Mouse (Mus musculus): ENCODE results near the gene Ntn5. TPM values are rescaled to one million over a fixed set of nuclear protein-coding genes. Genes with fewer than 3 reads are reported as not detected.

Gene Ntn5
- polyA plus RNA-seq (2012; rRNA removed): 5.1 and 17.7 TPM in 2 replicates

GRCm38 (mm10) chr7:45683396-45684050 lies at the start of gene Ntn5:
Ntn5 (plus strand) TSS chr7:45684022.

DNA sequence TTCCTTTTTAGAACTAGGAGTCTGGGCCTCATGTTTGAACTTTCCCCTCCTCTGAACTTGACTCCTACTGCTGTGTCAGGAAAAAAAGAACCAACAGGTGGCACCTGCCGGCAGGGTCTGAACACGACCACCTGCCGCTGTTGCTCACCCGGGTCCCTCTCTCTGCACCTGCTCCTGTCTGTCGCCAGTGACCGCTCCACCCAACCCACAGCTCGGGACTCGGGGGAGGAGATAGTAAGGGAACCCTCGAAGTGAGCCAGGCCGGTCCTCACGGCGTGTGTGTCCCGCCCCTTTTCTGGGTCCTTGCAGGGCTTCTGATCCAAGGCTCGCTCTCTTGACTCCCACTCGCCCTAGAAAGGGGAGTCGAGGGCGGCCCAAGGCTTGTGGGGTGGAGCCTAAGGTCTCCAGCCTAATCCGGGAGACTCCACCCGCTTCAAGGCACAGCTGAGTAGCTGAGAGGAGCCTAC lies 44.2 kb upstream of the Ntn5 start, which contains the start of gene Mamstr:
Mamstr (plus strand) TSS at position 417 of the 467 bp plus-strand sequence.

GRCm38 (mm10) chr7:45666161-45666560 lies 17.7 kb upstream of the Ntn5 start, which contains the start of gene Fut2:
Fut2 (minus strand) TSS chr7:45666394.

DNA sequence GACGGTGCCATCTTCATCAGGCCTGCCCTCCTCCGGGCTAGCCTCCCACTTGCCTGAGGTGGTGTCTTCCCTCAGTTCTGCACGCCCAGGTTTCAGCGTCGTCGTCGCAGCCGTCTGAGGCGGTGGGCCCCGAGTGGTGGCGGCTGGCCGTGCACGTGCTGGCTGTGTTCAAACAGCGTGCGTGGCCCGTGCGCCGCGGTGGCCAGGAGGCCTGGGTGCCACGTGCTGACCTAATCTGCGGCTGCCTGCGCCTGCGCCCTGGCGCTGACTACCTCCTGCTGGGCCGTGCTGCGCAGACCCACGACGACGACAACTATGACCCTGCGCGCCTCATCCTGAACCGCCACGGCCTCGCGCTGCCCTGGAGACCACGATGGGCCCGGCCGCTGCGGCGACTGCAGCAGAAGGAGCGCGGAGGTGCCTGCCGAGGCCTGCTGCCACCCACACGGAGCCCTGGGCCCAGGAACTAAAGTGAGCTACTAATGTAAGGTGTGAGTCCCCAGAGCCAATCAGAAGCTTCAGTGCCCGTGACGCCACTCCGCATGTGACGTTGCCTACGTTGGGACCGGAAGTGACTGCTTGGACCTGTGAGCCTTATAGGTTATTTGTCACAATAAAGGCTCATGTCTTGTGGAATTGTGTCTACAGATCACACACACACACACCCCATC lies 10.2 kb downstream of the Ntn5 start, which contains the start of gene Sec1:
Sec1 (minus strand) TSS at position 482 of the 671 bp plus-strand sequence.

DNA sequence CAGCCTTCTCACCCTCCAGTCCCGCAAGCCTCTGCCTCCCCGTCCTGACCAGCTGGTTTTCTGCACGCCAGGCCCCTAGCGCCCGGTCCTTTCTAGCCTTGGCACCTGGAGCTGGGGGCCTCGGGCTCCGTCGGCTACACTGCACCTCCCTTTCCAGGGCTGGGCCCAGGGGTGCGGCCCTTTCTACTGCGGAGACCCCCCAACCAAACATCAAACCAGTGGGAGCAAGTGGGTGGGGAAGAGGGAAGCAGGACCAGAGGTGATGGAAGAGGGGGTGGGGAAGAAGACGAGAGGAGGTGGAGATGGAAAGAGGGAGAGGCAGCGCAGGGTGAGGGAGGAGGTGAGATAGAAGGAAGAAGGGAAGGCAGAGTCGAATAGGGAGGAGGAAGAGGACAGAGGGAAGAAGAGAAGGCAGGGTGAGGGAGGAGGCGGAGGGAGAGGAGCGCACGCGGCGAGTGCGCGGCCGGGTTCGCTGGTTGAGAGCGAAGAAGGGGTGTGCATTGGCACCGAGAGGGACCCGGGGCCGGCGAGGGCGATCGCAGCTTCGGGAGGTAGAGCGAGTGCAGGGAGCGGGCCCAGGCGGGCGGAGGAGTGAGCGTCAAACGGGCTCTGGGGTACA lies 15.8 kb downstream of the Ntn5 start, which contains the start of gene Car11:
Car11 (plus strand) TSS at position 321 of the 619 bp plus-strand sequence.

DNA sequence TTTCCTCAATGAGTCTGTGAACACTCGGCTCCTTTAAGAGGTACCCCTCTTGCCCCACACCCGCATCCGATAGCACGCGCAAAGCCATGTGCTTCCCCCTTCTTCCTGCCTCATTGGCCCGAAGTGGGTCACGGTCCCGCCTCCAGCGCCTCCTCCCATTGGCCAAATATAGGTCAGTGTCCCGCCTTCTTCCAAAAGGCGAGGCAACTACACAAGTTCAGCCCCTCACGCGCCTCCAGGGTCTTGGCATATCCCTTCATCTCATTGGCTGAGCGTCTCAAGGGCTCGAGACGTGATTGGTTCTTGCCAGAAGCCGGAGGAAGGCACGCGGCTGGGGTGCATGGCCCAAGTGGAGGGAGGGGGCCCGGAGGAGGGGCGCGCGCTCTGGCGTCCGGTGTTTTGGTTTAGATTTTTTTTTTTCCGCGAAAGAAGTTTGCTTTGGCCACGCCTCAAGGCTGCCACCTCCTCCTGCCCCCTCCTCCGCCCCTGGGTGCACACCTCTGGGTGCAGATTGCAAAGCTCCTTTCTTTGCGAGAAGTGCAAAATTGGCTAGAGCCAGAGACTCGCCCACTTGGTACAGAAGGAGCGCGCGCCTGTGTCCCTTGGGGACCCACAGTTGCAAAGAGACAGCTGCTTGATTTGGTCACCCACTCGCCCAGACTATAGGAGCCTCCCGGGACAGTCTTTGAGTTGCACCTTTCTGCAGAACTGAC lies 21.1 kb downstream of the Ntn5 start, which contains the start of gene Dbp:
Dbp (plus strand) TSS at position 359 of the 713 bp plus-strand sequence.

GRCm38 (mm10) chr7:45715090-45715708 lies 31.4 kb downstream of the Ntn5 start, which contains the start of gene Rpl18:
Rpl18 (plus strand) TSS chr7:45715457.

DNA sequence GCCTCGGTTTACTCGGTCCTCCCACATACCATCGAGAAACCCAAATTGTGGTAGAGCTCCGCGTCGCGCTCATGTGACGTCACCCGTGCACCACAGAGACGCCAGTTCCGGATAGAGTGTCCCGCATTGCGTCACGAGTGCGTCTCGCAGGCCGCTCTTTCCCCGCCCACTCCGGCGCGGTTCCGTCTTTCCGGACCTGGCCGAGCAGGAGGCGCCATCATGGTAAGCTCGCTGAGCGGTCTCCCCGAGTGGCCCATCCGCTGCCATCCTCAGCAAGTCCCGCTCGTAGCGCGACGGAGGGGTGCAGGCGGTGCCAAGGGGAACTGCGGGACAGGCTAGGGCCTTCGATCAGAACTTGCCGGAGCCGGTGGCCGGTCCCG lies 34.1 kb downstream of the Ntn5 start, which contains the start of gene Sphk2:
Sphk2 (minus strand) TSS at position 85 of the 380 bp plus-strand sequence.

GRCm38 (mm10) chr7:45720413-45721233 lies 36.8 kb downstream of the Ntn5 start, which contains the start of gene Fam83e:
Fam83e (plus strand) TSS chr7:45721212.

DNA sequence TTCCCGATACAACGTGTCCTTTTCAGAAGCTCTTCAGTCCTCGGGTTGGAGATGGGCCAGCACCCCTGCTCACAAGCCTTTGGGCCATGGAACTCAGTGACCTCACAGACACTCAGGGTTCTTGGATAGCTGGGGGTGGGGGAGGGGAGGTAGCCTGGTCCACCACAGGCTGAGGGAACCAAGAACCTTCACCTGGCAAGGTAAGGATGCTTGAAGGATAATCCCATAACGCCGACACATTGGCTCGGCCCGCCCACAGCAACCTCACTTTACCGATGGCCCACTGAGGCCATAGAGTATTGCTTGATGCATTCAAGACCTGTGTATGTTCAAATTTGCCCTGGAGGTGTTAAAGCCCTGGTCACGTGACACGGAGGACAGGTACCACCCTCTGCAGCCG lies 41.9 kb downstream of the Ntn5 start, which contains the start of gene Spaca4:
Spaca4 (minus strand) TSS at position 101 of the 400 bp plus-strand sequence.

Other genes starting within 250 kb of the Ntn5 start
- 33.2 and 35.8 TPM in 2 replicates for gene Gys1, start 249.2 kb upstream of the Ntn5 start, polyA plus RNA-seq (2012; rRNA removed)
- 65.6 and 70.4 TPM in 2 replicates for gene Ruvbl2, start 245.9 kb upstream of the Ntn5 start, polyA plus RNA-seq (2012; rRNA removed)
- 2,990 and 3,309 TPM in 2 replicates for gene Ftl1, start 224.1 kb upstream of the Ntn5 start, polyA plus RNA-seq (2012; rRNA removed)
- 109 and 142 TPM in 2 replicates for gene Bax, start 217.1 kb upstream of the Ntn5 start, polyA plus RNA-seq (2012; rRNA removed)
- 0.12 and 0.19 TPM in 2 replicates for gene Tulp2, start 202.1 kb upstream of the Ntn5 start, polyA plus RNA-seq (2012; rRNA removed)
- gene Gm45808, start 197.2 kb upstream of the Ntn5 start, polyA plus RNA-seq (2012; rRNA removed): 0.57 TPM in 1 of 2 replicates, not detected in the other
- 0.93 and 0.98 TPM in 2 replicates for gene Dhdh, start 195.2 kb upstream of the Ntn5 start, polyA plus RNA-seq (2012; rRNA removed)
- 833 and 896 TPM in 2 replicates for gene Nucb1, start 173.6 kb upstream of the Ntn5 start, polyA plus RNA-seq (2012; rRNA removed)
- gene Ppp1r15a, start 157.8 kb upstream of the Ntn5 start, polyA plus RNA-seq (2012; rRNA removed): 27.9 and 31.0 TPM in 2 replicates
- 9.0 and 9.3 TPM in 2 replicates for gene Plekha4, start 157.7 kb upstream of the Ntn5 start, polyA plus RNA-seq (2012; rRNA removed)
- 4.5 and 7.4 TPM in 2 replicates for gene Hsd17b14, start 129.1 kb upstream of the Ntn5 start, polyA plus RNA-seq (2012; rRNA removed)
- gene Bcat2, start 113.9 kb upstream of the Ntn5 start, polyA plus RNA-seq (2012; rRNA removed): 55.8 and 58.0 TPM in 2 replicates
- gene Fgf21, start 68.5 kb upstream of the Ntn5 start, polyA plus RNA-seq (2012; rRNA removed): 0.16 and 0.57 TPM in 2 replicates
- gene Fut1, start 66.7 kb upstream of the Ntn5 start, polyA plus RNA-seq (2012; rRNA removed): 1.8 and 2.4 TPM in 2 replicates
- 0.23 and 0.32 TPM in 2 replicates for gene Izumo1, start 62.2 kb upstream of the Ntn5 start, polyA plus RNA-seq (2012; rRNA removed)
- 8.1 and 12.7 TPM in 2 replicates for gene Rasip1, start 56.5 kb upstream of the Ntn5 start, polyA plus RNA-seq (2012; rRNA removed)
- gene Mamstr, start 44.0 kb upstream of the Ntn5 start, polyA plus RNA-seq (2012; rRNA removed): 1.3 and 2.5 TPM in 2 replicates
- gene Fut2, start 17.6 kb upstream of the Ntn5 start, polyA plus RNA-seq (2012; rRNA removed): 145 and 187 TPM in 2 replicates
- 0.63 and 0.67 TPM in 2 replicates for gene Sec1, start 10.4 kb downstream of the Ntn5 start, polyA plus RNA-seq (2012; rRNA removed)
- 9.5 and 19.2 TPM in 2 replicates for gene Car11, start 15.8 kb downstream of the Ntn5 start, polyA plus RNA-seq (2012; rRNA removed)
- 29.4 and 35.9 TPM in 2 replicates for gene Dbp, start 21.1 kb downstream of the Ntn5 start, polyA plus RNA-seq (2012; rRNA removed)
- gene Rpl18, start 31.4 kb downstream of the Ntn5 start, polyA plus RNA-seq (2012; rRNA removed): 2,262 and 2,660 TPM in 2 replicates
- gene Sphk2, start 34.0 kb downstream of the Ntn5 start, polyA plus RNA-seq (2012; rRNA removed): 113 and 134 TPM in 2 replicates
- gene Fam83e, start 37.2 kb downstream of the Ntn5 start, polyA plus RNA-seq (2012; rRNA removed): 572 and 657 TPM in 2 replicates
- 0.24 and 0.36 TPM in 2 replicates for gene Spaca4, start 41.8 kb downstream of the Ntn5 start, polyA plus RNA-seq (2012; rRNA removed)
- 5.0 and 6.1 TPM in 2 replicates for gene Lmtk3, start 99.7 kb downstream of the Ntn5 start, polyA plus RNA-seq (2012; rRNA removed)
- gene Sult2b1, start 100.6 kb downstream of the Ntn5 start, polyA plus RNA-seq (2012; rRNA removed): 36.4 and 39.2 TPM in 2 replicates
- 58.1 and 61.0 TPM in 2 replicates for gene Cyth2, start 130.6 kb downstream of the Ntn5 start, polyA plus RNA-seq (2012; rRNA removed)
- gene Kcnj14, start 140.8 kb downstream of the Ntn5 start, polyA plus RNA-seq (2012; rRNA removed): 0.20 and 0.43 TPM in 2 replicates
- 10.6 and 12.5 TPM in 2 replicates for gene Grwd1, start 146.9 kb downstream of the Ntn5 start, polyA plus RNA-seq (2012; rRNA removed)
- 211 and 311 TPM in 2 replicates for gene Kdelr1, start 188.8 kb downstream of the Ntn5 start, polyA plus RNA-seq (2012; rRNA removed)
- gene Grin2d, start 194.4 kb downstream of the Ntn5 start, polyA plus RNA-seq (2012; rRNA removed): 5.3 and 8.1 TPM in 2 replicates
- 0.30 and 0.32 TPM in 2 replicates for gene Syngr4, start 212.7 kb downstream of the Ntn5 start, polyA plus RNA-seq (2012; rRNA removed)
- 53.2 and 56.2 TPM in 2 replicates for gene Tmem143, start 212.9 kb downstream of the Ntn5 start, polyA plus RNA-seq (2012; rRNA removed)
- gene Emp3, start 237.4 kb downstream of the Ntn5 start, polyA plus RNA-seq (2012; rRNA removed): 123 and 152 TPM in 2 replicates
- gene Ccdc114, start 240.1 kb downstream of the Ntn5 start, polyA plus RNA-seq (2012; rRNA removed): 5.0 and 8.4 TPM in 2 replicates

Data from colon, adult 2 months (tissue).